Mouse (Mus musculus): ENCODE results near the gene Skil. TPM values are rescaled to one million over a fixed set of nuclear protein-coding genes. Genes with fewer than 3 reads are reported as not detected.
A peak's percentile ranks its signal among the peaks of the same experiment; 100 is the strongest.

The Skil gene
- 1,000 to 10,000 TPM in 1 of 26 experiments, 100 to 1,000 TPM in 22, 10 to 100 TPM in 3; 27.8 to 1,005 (median 381) TPM for total RNA-seq (2018; cell fraction: chromatin; rRNA removed)
- 100 to 1,000 TPM in 9 of 26 experiments, 10 to 100 TPM in 17; 12.1 to 174 (median 62.6) TPM for total RNA-seq (2018; cell fraction: cytosol; rRNA removed)
- total RNA-seq (2018; cell fraction: nucleus; rRNA removed) = 100 to 1,000 TPM in 24 of 26 experiments, 10 to 100 TPM in 2; 25.2 to 663 (median 321) TPM
- polyA plus RNA-seq (2018) = 8.7 to 24.6 TPM (median 11.8 TPM) in 3 replicates

GRCm38 (mm10) chr3:31094531-31095178 is at the start of gene Skil:
Gene Skil, plus strand, starts transcription at chr3:31095058.
- peaks cover 43% of the 10 kb centered on the region for H3K79me2 ChIP-seq (ENCODE audit: inconsistent target)
- under 1% methylated on average over 56 of the region's 109 CpGs for WGBS (ENCODE audit: missing documents)
- H3K36me3 ChIP-seq (ENCODE audit: inconsistent target) = no peaks in the 10 kb centered on the region
- peak within 1 kb of the TSS; percentile 89 for H3K27ac ChIP-seq
- peak within 1 kb of the TSS; percentile 50 for H3K4me3 ChIP-seq (ENCODE audit: inconsistent target)

GRCm38 (mm10) chr3:31047263-31047662 is 47.6 kb upstream of the Skil start:
- no peaks in the 10 kb centered on the region for H3K79me2 ChIP-seq (ENCODE audit: inconsistent target)
- peaks cover 8% of the 10 kb centered on the region; the same call in 1 of the 2 replicates for H3K36me3 ChIP-seq (ENCODE audit: inconsistent target)
- no peak overlapping the region for H3K27ac ChIP-seq
- 72% methylated on average over 3 of the region's 3 CpGs for whole genome bisulfite sequencing (ENCODE audit: missing documents)
- H3K4me3 ChIP-seq (ENCODE audit: inconsistent target) = no peak overlapping the region

- Histone ChIP-seq H3K4me3 (ENCODE audit: inconsistent target) (no peak overlapping the region), H3K27ac (no peak overlapping the region), H3K79me2 (ENCODE audit: inconsistent target) (no peaks in the 10 kb centered on the region), H3K36me3 (ENCODE audit: inconsistent target) (peaks cover 8% of the 10 kb centered on the region; the same call in 1 of the 2 replicates)
- WGBS (ENCODE audit: missing documents) = 89% methylated on average over 5 of the region's 5 CpGs
Measured at GRCm38 (mm10) chr3:31049087-31049486, 45.8 kb upstream of the Skil start.

GRCm38 (mm10) chr3:31050375-31050774 is 44.5 kb upstream of the Skil start:
- Histone ChIP-seq H3K4me3 (ENCODE audit: inconsistent target) (no peak overlapping the region), H3K79me2 (ENCODE audit: inconsistent target) (no peaks in the 10 kb centered on the region), H3K36me3 (ENCODE audit: inconsistent target) (peaks cover 8% of the 10 kb centered on the region; the same call in 1 of the 2 replicates), H3K27ac (no peak overlapping the region)
- WGBS (ENCODE audit: missing documents) = 62% methylated on average over 6 of the region's 7 CpGs

GRCm38 (mm10) chr3:31051730-31052129 is 43.1 kb upstream of the Skil start:
- WGBS (ENCODE audit: missing documents) = 96% methylated on average over 9 of the region's 9 CpGs
- Histone ChIP-seq H3K4me3 (ENCODE audit: inconsistent target) (no peak overlapping the region), H3K36me3 (ENCODE audit: inconsistent target) (peaks cover 8% of the 10 kb centered on the region; the same call in 1 of the 2 replicates), H3K79me2 (ENCODE audit: inconsistent target) (no peaks in the 10 kb centered on the region), H3K27ac (no peak overlapping the region)

GRCm38 (mm10) chr3:31053191-31053590 is 41.7 kb upstream of the Skil start:
- Histone ChIP-seq H3K36me3 (ENCODE audit: inconsistent target) (peaks cover 8% of the 10 kb centered on the region; the same call in 1 of the 2 replicates), H3K4me3 (ENCODE audit: inconsistent target) (no peak overlapping the region), H3K27ac (no peak overlapping the region), H3K79me2 (ENCODE audit: inconsistent target) (no peaks in the 10 kb centered on the region)
- 92% methylated on average over 9 of the region's 9 CpGs for WGBS (ENCODE audit: missing documents)

GRCm38 (mm10) chr3:31054888-31055287 is 40.0 kb upstream of the Skil start:
- WGBS (ENCODE audit: missing documents) = 96% methylated on average over 8 of the region's 8 CpGs
- Histone ChIP-seq H3K79me2 (ENCODE audit: inconsistent target) (no peaks in the 10 kb centered on the region), H3K27ac (no peak overlapping the region), H3K36me3 (ENCODE audit: inconsistent target) (peaks cover 8% of the 10 kb centered on the region; the same call in 1 of the 2 replicates), H3K4me3 (ENCODE audit: inconsistent target) (no peak overlapping the region)

- WGBS (ENCODE audit: missing documents) = 20% methylated on average over 17 of the region's 17 CpGs
- no peaks in the 10 kb centered on the region for H3K36me3 ChIP-seq (ENCODE audit: inconsistent target)
- H3K4me3 ChIP-seq (ENCODE audit: inconsistent target) = peak overlapping the region; percentile 63
- no peaks in the 10 kb centered on the region for H3K79me2 ChIP-seq (ENCODE audit: inconsistent target)
- H3K27ac ChIP-seq = peak overlapping the region; percentile 83
Measured at GRCm38 (mm10) chr3:31056047-31056650, 38.7 kb upstream of the Skil start.

GRCm38 (mm10) chr3:31056651-31057627 is 37.9 kb upstream of the Skil start:
- H3K36me3 ChIP-seq (ENCODE audit: inconsistent target) = no peaks in the 10 kb centered on the region
- H3K27ac ChIP-seq = peak overlapping the region; percentile 83
- H3K4me3 ChIP-seq (ENCODE audit: inconsistent target) = peak overlapping the region; percentile 63
- H3K79me2 ChIP-seq (ENCODE audit: inconsistent target) = no peaks in the 10 kb centered on the region
- under 1% methylated on average over 30 of the region's 30 CpGs for WGBS (ENCODE audit: missing documents)

- Histone ChIP-seq H3K4me3 (ENCODE audit: inconsistent target) (peak overlapping the region; percentile 29), H3K27ac (peak overlapping the region; percentile 76), H3K36me3 (ENCODE audit: inconsistent target) (no peaks in the 10 kb centered on the region), H3K79me2 (ENCODE audit: inconsistent target) (no peaks in the 10 kb centered on the region)
- WGBS (ENCODE audit: missing documents) = 15% methylated on average over 8 of the region's 8 CpGs
Measured at GRCm38 (mm10) chr3:31060745-31061102, 34.1 kb upstream of the Skil start.

GRCm38 (mm10) chr3:31061103-31061785 is 33.6 kb upstream of the Skil start:
- Histone ChIP-seq H3K27ac (peak overlapping the region; percentile 76), H3K36me3 (ENCODE audit: inconsistent target) (no peaks in the 10 kb centered on the region), H3K4me3 (ENCODE audit: inconsistent target) (peak overlapping the region; percentile 29), H3K79me2 (ENCODE audit: inconsistent target) (no peaks in the 10 kb centered on the region)
- WGBS (ENCODE audit: missing documents) = 3% methylated on average over 20 of the region's 20 CpGs

GRCm38 (mm10) chr3:31061786-31062120 is 33.1 kb upstream of the Skil start:
- Histone ChIP-seq H3K79me2 (ENCODE audit: inconsistent target) (no peaks in the 10 kb centered on the region), H3K4me3 (ENCODE audit: inconsistent target) (peak overlapping the region; percentile 29), H3K27ac (peak overlapping the region; percentile 76), H3K36me3 (ENCODE audit: inconsistent target) (no peaks in the 10 kb centered on the region)
- 8% methylated on average over 4 of the region's 4 CpGs for WGBS (ENCODE audit: missing documents)

- no peaks in the 10 kb centered on the region for H3K79me2 ChIP-seq (ENCODE audit: inconsistent target)
- no peak overlapping the region for H3K27ac ChIP-seq
- WGBS (ENCODE audit: missing documents) = 76% methylated on average over 7 of the region's 7 CpGs
- H3K4me3 ChIP-seq (ENCODE audit: inconsistent target) = no peak overlapping the region
- no peaks in the 10 kb centered on the region for H3K36me3 ChIP-seq (ENCODE audit: inconsistent target)
Measured at GRCm38 (mm10) chr3:31062325-31062724, 32.5 kb upstream of the Skil start.

- Histone ChIP-seq H3K36me3 (ENCODE audit: inconsistent target) (no peaks in the 10 kb centered on the region), H3K4me3 (ENCODE audit: inconsistent target) (no peak overlapping the region), H3K27ac (no peak overlapping the region), H3K79me2 (ENCODE audit: inconsistent target) (no peaks in the 10 kb centered on the region)
- 89% methylated on average over 7 of the region's 7 CpGs for WGBS (ENCODE audit: missing documents)
Measured at GRCm38 (mm10) chr3:31068482-31068881, 26.4 kb upstream of the Skil start.

All from macrophage (primary cell).